Mouse (Mus musculus) lung, embryonic 14.5 days (tissue): Measurements from ENCODE around the gene Pawr. TPM values are rescaled to one million over a fixed set of nuclear protein-coding genes. Genes with fewer than 3 reads are reported as not detected.

Experiments
- ATAC-seq: fragments of 200-750 bp; cut with Nextera tagmentation; 2 replicates; pipeline ENCODE4 v1.8.0; 2017; ENCODE audit warnings: mild to moderate bottlenecking, moderate TSS enrichment, moderate library complexity; ENCODE audit not compliant: insufficient read depth
- DNase-seq: peaks from one replicate; pipeline ENCODE4 v3.0.0-alpha.2; 2015
- H3K27ac ChIP-seq: fragments of 300-500 bp; sonication (generic); 2 replicates; pipeline ENCODE4 v1.5.1; 2014; ENCODE audit warnings: low read depth, mild to moderate bottlenecking, moderate library complexity
- H3K27me3 ChIP-seq: fragments of 300-500 bp; sonication (generic); 2 replicates; pipeline ENCODE4 v1.6.1; 2014; ENCODE audit warnings: low read length, control low read depth; ENCODE audit not compliant: insufficient read depth
- H3K36me3 ChIP-seq: fragments of 300-500 bp; sonication (generic); 2 replicates; pipeline ENCODE4 v1.6.1; 2014; ENCODE audit warnings: control low read depth; ENCODE audit not compliant: insufficient read depth
- H3K4me1 ChIP-seq: fragments of 300-500 bp; sonication (generic); 2 replicates; pipeline ENCODE4 v1.6.1; 2014; ENCODE audit warnings: antibody characterized with exemption, control low read depth; ENCODE audit not compliant: insufficient read depth
- H3K4me2 ChIP-seq: fragments of 300-500 bp; sonication (generic); 2 replicates; pipeline ENCODE4 v1.6.1; 2014; ENCODE audit warnings: mild to moderate bottlenecking
- H3K4me3 ChIP-seq: fragments of 300-500 bp; sonication (generic); 2 replicates; pipeline ENCODE4 v1.5.1; 2014; ENCODE audit warnings: low read depth, low read length
- H3K9ac ChIP-seq: fragments of 300-500 bp; sonication (generic); 2 replicates; pipeline ENCODE4 v1.6.1; 2014
- H3K9me3 ChIP-seq: fragments of 300-500 bp; sonication (generic); 2 replicates; pipeline ENCODE4 v1.6.1; 2016; ENCODE audit warnings: low read depth, low read length, control low read depth
- CTCF ChIP-seq: IDR thresholded peaks from 2 replicates; pipeline ENCODE4 v1.5.1; 2016; ENCODE audit warnings: antibody characterized with exemption, low read depth
- WGBS: fragments of 180-500 bp; shearing (Covaris S2); extraction: QIAGEN DNeasy Blood & Tissue Kit; methylation state at CpG from one replicate; pipeline ENCODE4 v1.1.7; 2014; 5-methylcytosine and 5-hydroxymethylcytosine counted together
- polyA plus RNA-seq: library from polyadenylated mRNA; unstranded; fragments of >200 nt; fragmentation: Nextera tagmentation; extraction: Ambion mirVana; gene quantifications from 2 replicates; pipeline ENCODE4 v1.2.1, GENCODE M21; 2014

The Pawr gene
- polyA plus RNA-seq, 1 experiment from 2014 or later, result 27.4 TPM

GRCm38 (mm10) chr10:108408025-108408424, 76.1 kb downstream of the Pawr start:
- Histone ChIP-seq H3K4me1 (peaks cover 13% of the 10 kb centered on the region), H3K27ac (peak overlapping the region; percentile 65), H3K36me3 (peaks cover 12% of the 10 kb centered on the region; the same call in 1 of the 2 replicates), H3K9me3 (no peaks in the 10 kb centered on the region), H3K4me3 (no peak overlapping the region), H3K9ac (no peak overlapping the region), H3K4me2 (no peak overlapping the region), H3K27me3 (no peaks in the 10 kb centered on the region)
- DNase-seq (peak; percentile 63), ATAC-seq (peak; percentile 26; the same call in 1 of the 2 replicates)
- WGBS, result 44% methylated on average over 5 of the region's 5 CpGs
- no peak for TF ChIP-seq CTCF

- no peak overlapping the region for H3K4me3 ChIP-seq
- DNase-seq (no peak), ATAC-seq (no peak)
- H3K27ac ChIP-seq, result peak overlapping the region; percentile 61
- H3K27me3 ChIP-seq, result no peaks in the 10 kb centered on the region
- no peak overlapping the region for H3K4me2 ChIP-seq
- no peak overlapping the region for H3K9ac ChIP-seq
- 62% methylated on average over 6 of the region's 6 CpGs for WGBS
- H3K36me3 ChIP-seq, result peaks cover 15% of the 10 kb centered on the region; the same call in 1 of the 2 replicates
- peaks cover 13% of the 10 kb centered on the region for H3K4me1 ChIP-seq
- H3K9me3 ChIP-seq, result no peaks in the 10 kb centered on the region
- no peak for TF ChIP-seq CTCF
These were observed 76.5 kb downstream of the Pawr start for GRCm38 (mm10) chr10:108408437-108408836.

- Histone ChIP-seq H3K4me2 (no peak overlapping the region), H3K27ac (peak overlapping the region; percentile 61), H3K4me1 (peaks cover 13% of the 10 kb centered on the region), H3K27me3 (no peaks in the 10 kb centered on the region), H3K9ac (no peak overlapping the region), H3K36me3 (peaks cover 19% of the 10 kb centered on the region; the same call in 1 of the 2 replicates), H3K9me3 (no peaks in the 10 kb centered on the region), H3K4me3 (no peak overlapping the region)
- no peak for TF ChIP-seq CTCF
- ATAC-seq (no peak), DNase-seq (no peak)
- 61% methylated on average over 6 of the region's 6 CpGs for WGBS
These were observed 77.1 kb downstream of the Pawr start for GRCm38 (mm10) chr10:108408986-108409385.

GRCm38 (mm10) chr10:108409529-108409928, 77.6 kb downstream of the Pawr start:
- Histone ChIP-seq H3K9ac (no peak overlapping the region), H3K27ac (peak overlapping the region; percentile 61; the same call in 1 of the 2 replicates)
- WGBS, result 33% methylated on average over 6 of the region's 6 CpGs

GRCm38 (mm10) chr10:108414936-108415635, 83.2 kb downstream of the Pawr start:
- ATAC-seq, result no peak
- H3K4me1 ChIP-seq, result no peaks in the 10 kb centered on the region; the same call in 1 of the 2 replicates
- no peak overlapping the region for H3K9ac ChIP-seq
- H3K36me3 ChIP-seq, result peaks cover 19% of the 10 kb centered on the region; the same call in 1 of the 2 replicates
- no peak for TF ChIP-seq CTCF
- H3K27ac ChIP-seq, result no peak overlapping the region
- no peak overlapping the region for H3K4me2 ChIP-seq
- no peak overlapping the region for H3K4me3 ChIP-seq
- no peaks in the 10 kb centered on the region for H3K9me3 ChIP-seq
- 82% methylated on average over 14 of the region's 14 CpGs for WGBS
- DNase-seq, result no peak
- H3K27me3 ChIP-seq, result no peaks in the 10 kb centered on the region

More at GRCm38 (mm10) chr10:108409529-108409928, 77.6 kb downstream of the Pawr start:
- Histone ChIP-seq H3K9me3 (no peaks in the 10 kb centered on the region), H3K4me3 (no peak overlapping the region), H3K36me3 (peaks cover 19% of the 10 kb centered on the region; the same call in 1 of the 2 replicates), H3K4me2 (0 out of 2 replicates have a peak overlapping the region, but pooled peaks have one; percentile 0), H3K27me3 (no peaks in the 10 kb centered on the region), H3K4me1 (peaks cover 10% of the 10 kb centered on the region)
- TF ChIP-seq CTCF, result no peak
- ATAC-seq (peak; percentile 71), DNase-seq (peak; percentile 78)

GRCm38 (mm10) chr10:108417448-108417847, 85.5 kb downstream of the Pawr start:
- H3K9me3 ChIP-seq, result no peaks in the 10 kb centered on the region
- H3K4me3 ChIP-seq, result no peak overlapping the region
- no peak for TF ChIP-seq CTCF
- WGBS, result 82% methylated on average over 5 of the region's 5 CpGs
- H3K27me3 ChIP-seq, result no peaks in the 10 kb centered on the region
- peaks cover 8% of the 10 kb centered on the region; the same call in 1 of the 2 replicates for H3K36me3 ChIP-seq
- no peak overlapping the region for H3K27ac ChIP-seq
- no peak for ATAC-seq
- no peak overlapping the region for H3K4me2 ChIP-seq
- H3K9ac ChIP-seq, result no peak overlapping the region
- no peak for DNase-seq
- H3K4me1 ChIP-seq, result no peaks in the 10 kb centered on the region

GRCm38 (mm10) chr10:108430553-108430952, 98.6 kb downstream of the Pawr start:
- DNase-seq (no peak), ATAC-seq (no peak)
- no peaks in the 10 kb centered on the region for H3K36me3 ChIP-seq
- peaks cover 12% of the 10 kb centered on the region for H3K4me1 ChIP-seq
- no peak overlapping the region for H3K9ac ChIP-seq
- H3K27me3 ChIP-seq, result no peaks in the 10 kb centered on the region
- no peak overlapping the region for H3K27ac ChIP-seq
- TF ChIP-seq CTCF, result no peak
- H3K9me3 ChIP-seq, result no peaks in the 10 kb centered on the region
- H3K4me3 ChIP-seq, result no peak overlapping the region
- WGBS, result 88% methylated on average over 10 of the region's 10 CpGs
- H3K4me2 ChIP-seq, result no peak overlapping the region
